Mouse (Mus musculus) lung, embryonic 15.5 days (tissue): ENCODE measurements around the gene Otx2. TPM values are rescaled to one million over a fixed set of nuclear protein-coding genes. Genes with fewer than 3 reads are reported as not detected.
A peak's percentile ranks its signal among the peaks of the same experiment; 100 is the strongest.

Experiments used
- ATAC-seq: fragments of 200-750 bp; cut with Nextera tagmentation; 2 replicates; pipeline ENCODE4 v1.8.0; 2017; ENCODE audit warnings: moderate number of reproducible peaks, borderline replicate concordance; ENCODE audit not compliant: low FRiP score, low TSS enrichment; ENCODE audit errors: extremely low read depth
- H3K27ac ChIP-seq: fragments of 300-500 bp; sonication (generic); 2 replicates; pipeline ENCODE4 v1.5.1; 2015; ENCODE audit warnings: moderate library complexity, mild to moderate bottlenecking, inconsistent platforms
- H3K27me3 ChIP-seq: fragments of 300-500 bp; sonication (generic); 2 replicates; pipeline ENCODE4 v1.6.1; 2015; ENCODE audit warnings: inconsistent platforms
- H3K36me3 ChIP-seq: fragments of 300-500 bp; sonication (generic); 2 replicates; pipeline ENCODE4 v1.6.1; 2015; ENCODE audit warnings: inconsistent platforms
- H3K4me1 ChIP-seq: fragments of 300-500 bp; sonication (generic); 2 replicates; pipeline ENCODE4 v1.6.1; 2015; ENCODE audit warnings: inconsistent platforms
- H3K4me2 ChIP-seq: fragments of 300-500 bp; sonication (generic); 2 replicates; pipeline ENCODE4 v1.6.1; 2015; ENCODE audit warnings: inconsistent platforms, mild to moderate bottlenecking, moderate library complexity
- H3K4me3 ChIP-seq: fragments of 300-500 bp; sonication (generic); 2 replicates; pipeline ENCODE4 v1.5.1; 2015; ENCODE audit warnings: mild to moderate bottlenecking, inconsistent platforms
- H3K9ac ChIP-seq: fragments of 300-500 bp; sonication (generic); 2 replicates; pipeline ENCODE4 v1.6.1; 2015; ENCODE audit warnings: inconsistent platforms
- H3K9me3 ChIP-seq: fragments of 300-500 bp; sonication (generic); 2 replicates; pipeline ENCODE4 v1.6.1; 2016; ENCODE audit warnings: inconsistent platforms
- WGBS: fragments of 180-500 bp; shearing (Covaris S2); methylation state at CpG from one replicate; pipeline ENCODE4 v1.1.7; 2015; 5-methylcytosine and 5-hydroxymethylcytosine counted together
- polyA plus RNA-seq: library from polyadenylated mRNA; unstranded; fragments of >200 nt; fragmentation: Nextera tagmentation; extraction: Ambion mirVana; gene quantifications from 2 replicates; pipeline ENCODE4 v1.2.1, GENCODE M21; 2015

Otx2 gene
- polyA plus RNA-seq, result not detected in 2 replicates

- Histone ChIP-seq H3K9ac (no peak within 1 kb of the TSS), H3K27me3 (peaks cover 99% of the 10 kb centered on the region), H3K27ac (no peak within 1 kb of the TSS), H3K4me2 (no peak within 1 kb of the TSS), H3K36me3 (no peaks in the 10 kb centered on the region), H3K9me3 (no peaks in the 10 kb centered on the region), H3K4me1 (peaks cover 8% of the 10 kb centered on the region), H3K4me3 (no peak within 1 kb of the TSS)
- no peak for ATAC-seq
- WGBS, result 1% methylated on average over 27 of the region's 27 CpGs
Measured at GRCm38 (mm10) chr14:48673541-48673940, at the start of gene Otx2. TSS of gene Otx2 (minus strand) at chr14:48673819.

DNA sequence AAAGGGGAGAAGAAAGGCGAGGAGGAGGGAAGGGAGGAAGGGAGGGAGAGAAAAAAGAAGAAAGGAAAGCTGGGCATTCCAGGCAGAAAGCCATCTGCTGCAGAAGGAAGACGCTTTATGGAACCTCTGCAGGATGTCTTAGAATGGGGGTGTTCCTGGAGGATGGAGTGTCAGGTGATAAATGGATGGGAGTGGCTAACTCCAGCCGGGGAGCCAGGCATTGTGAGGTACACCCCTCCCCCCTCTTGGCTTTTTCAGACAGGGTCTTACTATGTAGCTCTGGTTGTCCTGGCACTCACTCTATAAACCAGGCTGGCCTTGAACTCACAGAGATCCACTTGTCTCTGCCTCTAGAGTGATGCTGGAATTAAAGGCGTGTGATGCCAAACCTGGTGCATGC, 49.1 kb upstream of the Otx2 start:
- Histone ChIP-seq H3K9me3 (no peaks in the 10 kb centered on the region), H3K27ac (no peak overlapping the region), H3K4me3 (no peak overlapping the region), H3K4me1 (no peaks in the 10 kb centered on the region), H3K36me3 (no peaks in the 10 kb centered on the region), H3K27me3 (no peaks in the 10 kb centered on the region), H3K4me2 (no peak overlapping the region), H3K9ac (no peak overlapping the region)
- no peak for ATAC-seq
- 28% methylated on average over 4 of the region's 4 CpGs for WGBS

DNA sequence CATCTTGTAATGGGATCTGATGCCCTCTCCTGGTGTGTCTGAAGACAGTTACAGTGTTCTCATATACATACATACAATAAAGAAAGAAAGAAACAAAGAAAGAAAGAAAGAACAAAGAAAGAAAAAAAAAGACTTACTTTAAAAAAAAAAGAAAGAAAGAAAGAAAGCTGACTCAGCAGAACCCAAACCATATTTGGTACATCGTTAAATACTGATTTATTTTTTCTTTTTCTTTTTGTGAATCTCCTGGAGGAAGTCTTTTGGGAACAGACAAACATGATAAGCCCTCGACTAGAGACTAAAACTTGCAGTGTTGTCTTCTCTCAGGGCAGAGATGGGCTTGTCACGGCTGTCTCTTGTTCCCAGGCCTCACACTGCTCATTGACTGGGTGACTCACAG, 45.7 kb upstream of the Otx2 start:
- Histone ChIP-seq H3K4me1 (no peaks in the 10 kb centered on the region), H3K27me3 (no peaks in the 10 kb centered on the region), H3K36me3 (no peaks in the 10 kb centered on the region), H3K4me2 (no peak overlapping the region), H3K4me3 (no peak overlapping the region), H3K9me3 (no peaks in the 10 kb centered on the region), H3K9ac (no peak overlapping the region), H3K27ac (no peak overlapping the region)
- WGBS, result 68% methylated on average over 3 of the region's 3 CpGs
- no peak for ATAC-seq

DNA sequence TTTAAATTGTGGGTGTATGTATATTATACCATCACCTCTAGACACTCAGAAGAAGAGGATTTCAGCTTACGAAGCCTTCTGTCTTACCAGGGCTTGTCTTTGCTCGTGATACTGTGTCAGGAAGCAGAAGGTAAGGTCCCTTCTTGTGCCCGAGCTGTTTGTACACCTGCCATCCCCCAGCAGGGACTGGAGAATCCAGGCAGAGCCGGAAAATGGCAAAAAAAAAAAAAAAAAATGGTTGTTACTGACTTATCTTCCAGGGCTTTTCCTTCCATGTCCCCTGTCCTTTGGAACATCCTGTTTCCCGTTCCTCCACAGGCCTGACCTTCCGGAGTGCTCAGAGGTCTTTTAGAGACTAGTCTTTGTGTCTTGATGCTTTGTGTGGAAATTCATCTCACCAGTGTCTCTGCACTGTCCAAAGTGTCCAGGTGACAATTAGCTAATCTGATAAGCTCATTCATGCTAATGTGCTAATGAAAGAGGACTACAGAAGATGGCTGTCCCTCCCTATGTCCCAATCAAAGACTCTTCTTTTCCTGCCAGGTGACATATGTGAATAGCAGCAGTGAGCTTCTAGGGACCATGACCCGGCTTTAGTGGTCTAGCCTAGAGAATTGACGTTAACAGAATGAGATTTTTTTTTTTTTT, 44.1 kb upstream of the Otx2 start:
- 62% methylated on average over 8 of the region's 8 CpGs for WGBS
- H3K4me3 ChIP-seq, result no peak overlapping the region
- no peak overlapping the region for H3K4me2 ChIP-seq
- no peaks in the 10 kb centered on the region for H3K27me3 ChIP-seq
- H3K36me3 ChIP-seq, result no peaks in the 10 kb centered on the region
- ATAC-seq, result no peak
- no peaks in the 10 kb centered on the region for H3K4me1 ChIP-seq
- H3K9me3 ChIP-seq, result no peaks in the 10 kb centered on the region
- no peak overlapping the region for H3K9ac ChIP-seq
- H3K27ac ChIP-seq, result no peak overlapping the region

- H3K4me3 ChIP-seq, result no peak overlapping the region
- no peak overlapping the region for H3K27ac ChIP-seq
- H3K9ac ChIP-seq, result no peak overlapping the region
- H3K4me1 ChIP-seq, result no peaks in the 10 kb centered on the region
- H3K36me3 ChIP-seq, result no peaks in the 10 kb centered on the region
- no peaks in the 10 kb centered on the region for H3K9me3 ChIP-seq
- ATAC-seq, result no peak
- WGBS, result 87% methylated on average over 4 of the region's 4 CpGs
- H3K4me2 ChIP-seq, result no peak overlapping the region
- no peaks in the 10 kb centered on the region for H3K27me3 ChIP-seq
Measured at GRCm38 (mm10) chr14:48716456-48716855, 42.8 kb upstream of the Otx2 start.

DNA sequence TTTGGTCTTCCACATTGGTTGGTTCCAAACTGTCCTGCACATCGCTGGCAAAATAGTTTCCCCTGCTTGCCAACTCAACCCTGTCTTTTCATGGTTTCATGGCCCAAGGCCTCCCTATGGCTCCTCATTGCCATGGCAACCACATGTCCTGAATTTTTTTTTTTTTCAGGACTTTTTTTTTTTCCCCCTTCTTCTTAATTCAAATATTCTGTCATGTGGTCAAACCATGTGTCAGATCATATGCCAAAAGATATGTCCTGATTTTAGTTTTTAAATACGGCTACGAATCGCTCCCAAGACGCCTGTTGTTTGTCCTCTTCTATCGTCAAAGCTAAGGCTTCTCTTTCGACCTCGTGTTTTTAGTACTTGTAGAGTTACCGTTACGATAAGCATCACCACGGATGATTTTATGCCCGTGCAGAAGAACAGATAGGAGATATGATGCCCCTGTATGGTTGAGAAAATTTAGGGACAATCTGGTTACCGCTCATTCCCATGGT, 37.3 kb upstream of the Otx2 start:
- Histone ChIP-seq H3K4me1 (0 out of 2 replicates have a peak, but pooled peaks cover 7% of the 10 kb centered on the region), H3K9ac (no peak overlapping the region), H3K36me3 (no peaks in the 10 kb centered on the region), H3K27ac (no peak overlapping the region), H3K27me3 (peaks cover 45% of the 10 kb centered on the region), H3K4me3 (no peak overlapping the region), H3K4me2 (no peak overlapping the region), H3K9me3 (no peaks in the 10 kb centered on the region)
- ATAC-seq, result no peak
- WGBS, result 82% methylated on average over 13 of the region's 13 CpGs

- no peak overlapping the region for H3K27ac ChIP-seq
- H3K9ac ChIP-seq, result no peak overlapping the region
- 0 out of 2 replicates have a peak, but pooled peaks cover 7% of the 10 kb centered on the region for H3K4me1 ChIP-seq
- WGBS, result 51% methylated on average over 11 of the region's 11 CpGs
- H3K36me3 ChIP-seq, result no peaks in the 10 kb centered on the region
- H3K4me3 ChIP-seq, result no peak overlapping the region
- H3K9me3 ChIP-seq, result no peaks in the 10 kb centered on the region
- peaks cover 50% of the 10 kb centered on the region for H3K27me3 ChIP-seq
- ATAC-seq, result no peak
- peak overlapping the region; percentile 41; the same call in 1 of the 2 replicates for H3K4me2 ChIP-seq
Measured at GRCm38 (mm10) chr14:48710062-48710870, 36.6 kb upstream of the Otx2 start.

DNA sequence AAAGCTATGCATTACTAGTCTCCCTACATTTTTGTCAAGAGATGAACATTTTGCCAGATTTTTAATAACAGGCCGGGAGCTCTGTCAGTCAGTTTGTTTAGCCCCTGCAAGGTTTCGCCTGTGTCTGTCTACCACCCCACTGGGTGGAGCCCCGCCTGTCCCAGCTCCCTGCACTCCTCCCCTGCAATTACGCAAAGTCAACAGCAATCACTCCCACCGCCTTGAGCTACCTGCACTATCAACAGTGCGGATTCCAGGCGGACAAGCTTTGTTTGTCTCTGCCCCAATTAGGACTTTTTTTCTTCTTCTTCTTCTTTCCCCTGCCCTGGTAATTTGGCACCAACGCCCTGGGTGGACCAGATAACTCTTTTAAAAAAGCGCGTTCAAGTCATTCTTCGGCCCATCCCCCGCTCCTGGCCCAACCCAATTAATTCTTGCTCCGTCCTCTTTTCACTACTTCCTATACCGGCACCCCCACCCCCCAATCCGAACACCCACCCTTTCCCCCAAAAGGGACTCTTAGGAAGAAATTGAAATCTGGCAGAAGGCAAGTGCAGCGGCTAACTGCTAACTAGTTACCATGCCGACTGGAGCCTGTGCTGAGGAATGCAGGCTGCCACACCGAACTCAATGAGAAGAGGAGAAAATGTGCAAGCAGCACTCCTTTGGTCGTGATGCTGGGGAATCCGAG, 35.9 kb upstream of the Otx2 start:
- Histone ChIP-seq H3K4me2 (peak overlapping the region; percentile 41), H3K9ac (no peak overlapping the region), H3K27ac (no peak overlapping the region), H3K9me3 (no peaks in the 10 kb centered on the region), H3K4me3 (0 out of 2 replicates have a peak overlapping the region, but pooled peaks have one; percentile 9), H3K4me1 (0 out of 2 replicates have a peak, but pooled peaks cover 7% of the 10 kb centered on the region), H3K36me3 (no peaks in the 10 kb centered on the region), H3K27me3 (peaks cover 52% of the 10 kb centered on the region)
- 3% methylated on average over 20 of the region's 20 CpGs for WGBS
- ATAC-seq, result 0 out of 2 replicates have a peak, but pooled peaks have one; percentile 42

GRCm38 (mm10) chr14:48707844-48708383, 34.3 kb upstream of the Otx2 start:
- Histone ChIP-seq H3K9ac (no peak overlapping the region), H3K36me3 (no peaks in the 10 kb centered on the region), H3K27ac (no peak overlapping the region), H3K27me3 (peaks cover 52% of the 10 kb centered on the region), H3K9me3 (no peaks in the 10 kb centered on the region), H3K4me2 (no peak overlapping the region), H3K4me1 (0 out of 2 replicates have a peak, but pooled peaks cover 7% of the 10 kb centered on the region), H3K4me3 (no peak overlapping the region)
- no peak for ATAC-seq
- 4% methylated on average over 6 of the region's 6 CpGs for WGBS

GRCm38 (mm10) chr14:48707391-48707790, 33.8 kb upstream of the Otx2 start:
- Histone ChIP-seq H3K9ac (no peak overlapping the region), H3K4me3 (no peak overlapping the region), H3K36me3 (no peaks in the 10 kb centered on the region), H3K9me3 (no peaks in the 10 kb centered on the region), H3K4me1 (0 out of 2 replicates have a peak, but pooled peaks cover 7% of the 10 kb centered on the region), H3K27me3 (peaks cover 52% of the 10 kb centered on the region), H3K4me2 (no peak overlapping the region), H3K27ac (no peak overlapping the region)
- 62% methylated on average over 5 of the region's 5 CpGs for WGBS
- ATAC-seq, result no peak

DNA sequence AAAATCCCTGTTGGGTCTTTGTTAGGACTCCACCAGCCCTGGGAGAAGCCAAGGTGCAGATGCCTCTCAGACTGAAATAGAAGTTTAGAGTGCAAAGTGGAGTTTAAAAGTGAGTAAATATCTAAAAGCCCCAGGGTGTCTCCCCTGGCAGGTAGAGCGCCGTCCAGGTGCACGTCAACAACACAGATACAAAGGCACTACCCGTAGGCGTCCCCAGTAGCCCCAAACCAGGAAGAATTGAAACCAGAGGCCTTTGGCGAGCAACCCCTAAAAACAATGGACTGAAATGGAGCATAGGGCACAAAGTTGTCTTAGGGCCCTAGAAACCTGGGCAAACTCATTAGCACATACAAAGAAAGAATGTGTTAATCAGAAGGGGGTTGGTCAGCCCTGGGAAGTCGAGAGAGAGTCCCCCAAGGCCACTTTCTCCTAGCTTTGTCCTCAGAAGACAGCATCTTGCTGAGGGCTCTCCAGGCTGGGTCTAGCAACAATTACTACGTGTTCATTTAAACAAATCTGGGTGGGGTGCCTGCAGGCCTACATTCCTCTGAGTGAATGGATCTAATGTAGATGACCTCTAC, 27.3 kb upstream of the Otx2 start:
- H3K27me3 ChIP-seq, result peaks cover 7% of the 10 kb centered on the region; the same call in 1 of the 2 replicates
- no peaks in the 10 kb centered on the region for H3K36me3 ChIP-seq
- H3K4me1 ChIP-seq, result no peaks in the 10 kb centered on the region
- no peak overlapping the region for H3K4me3 ChIP-seq
- no peak overlapping the region for H3K27ac ChIP-seq
- H3K9ac ChIP-seq, result no peak overlapping the region
- WGBS, result 42% methylated on average over 8 of the region's 8 CpGs
- ATAC-seq, result no peak
- no peaks in the 10 kb centered on the region for H3K9me3 ChIP-seq
- H3K4me2 ChIP-seq, result no peak overlapping the region
